Mouse (Mus musculus) liver, adult (tissue): Measurements from ENCODE around the gene Vav3.

Experiments used
- GATA4 ChIP-seq: IDR thresholded peaks from 2 replicates; pipeline ENCODE4 v1.6.1; 2014; ENCODE audit warnings: mild to moderate bottlenecking, low read length; ENCODE audit not compliant: insufficient replicate concordance

The Vav3 gene

GRCm38 (mm10) chr3:109568542-109569265, 228.3 kb downstream of the Vav3 start:
- TF ChIP-seq GATA4 = no peak

- TF ChIP-seq GATA4 = no peak
These were observed 231.0 kb downstream of the Vav3 start for GRCm38 (mm10) chr3:109571483-109571882.

DNA sequence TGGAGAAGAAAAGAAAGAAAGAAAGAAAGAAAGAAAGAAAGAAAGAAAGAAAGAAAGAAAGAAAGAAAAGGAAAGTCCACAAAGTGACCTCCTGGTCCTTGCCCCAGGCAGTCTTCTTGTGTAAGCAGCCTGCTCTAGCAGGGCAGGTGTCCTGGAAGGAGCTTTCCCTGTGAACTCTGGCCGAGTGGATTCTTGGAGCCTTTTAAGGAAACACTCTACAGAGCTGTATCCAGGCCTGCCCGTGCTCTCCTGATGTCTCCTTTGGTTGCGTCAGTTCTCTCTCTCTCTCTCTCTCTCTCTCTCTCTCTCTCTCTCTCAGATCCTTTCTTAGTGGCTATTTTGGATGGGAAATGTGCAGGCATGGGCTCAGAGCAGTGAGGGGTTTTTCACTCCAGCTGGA, 232.4 kb downstream of the Vav3 start:
- TF ChIP-seq GATA4 = no peak

- no peak for TF ChIP-seq GATA4
These were observed 233.2 kb downstream of the Vav3 start for GRCm38 (mm10) chr3:109573549-109574146.

- TF ChIP-seq GATA4 = no peak
These were observed 233.7 kb downstream of the Vav3 start for GRCm38 (mm10) chr3:109574161-109574560.

- no peak for TF ChIP-seq GATA4
These were observed 237.9 kb downstream of the Vav3 start for GRCm38 (mm10) chr3:109578347-109578746.

- no peak for TF ChIP-seq GATA4
These were observed 238.5 kb downstream of the Vav3 start for GRCm38 (mm10) chr3:109578983-109579382.

- TF ChIP-seq GATA4 = no peak
These were observed 245.5 kb downstream of the Vav3 start for GRCm38 (mm10) chr3:109585946-109586345.

GRCm38 (mm10) chr3:109592970-109593369, 252.5 kb downstream of the Vav3 start:
- TF ChIP-seq GATA4 = no peak

DNA sequence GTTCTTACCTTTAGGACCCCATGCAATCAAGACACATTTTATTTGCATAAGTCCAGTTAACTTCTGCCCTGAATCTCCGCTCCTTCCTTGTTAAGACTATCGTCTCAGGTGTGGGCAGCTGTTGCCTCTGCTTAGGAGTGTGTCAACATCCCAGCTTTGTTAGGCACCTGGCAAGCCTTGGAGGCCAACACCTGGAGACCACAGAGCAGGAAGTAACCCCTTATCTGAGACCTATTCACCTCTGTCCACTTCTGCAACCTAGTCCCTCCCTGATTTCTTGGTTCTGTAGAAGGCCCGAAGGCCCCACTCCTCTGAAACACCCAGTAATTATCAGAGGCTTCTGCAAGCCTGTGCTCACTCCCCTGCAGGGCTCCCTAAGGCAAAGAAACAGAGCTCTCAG, 255.6 kb downstream of the Vav3 start:
- no peak for TF ChIP-seq GATA4

GRCm38 (mm10) chr3:109600699-109601451, 260.4 kb downstream of the Vav3 start:
- TF ChIP-seq GATA4 = no peak

GRCm38 (mm10) chr3:109602753-109603152, 262.3 kb downstream of the Vav3 start:
- TF ChIP-seq GATA4 = no peak

DNA sequence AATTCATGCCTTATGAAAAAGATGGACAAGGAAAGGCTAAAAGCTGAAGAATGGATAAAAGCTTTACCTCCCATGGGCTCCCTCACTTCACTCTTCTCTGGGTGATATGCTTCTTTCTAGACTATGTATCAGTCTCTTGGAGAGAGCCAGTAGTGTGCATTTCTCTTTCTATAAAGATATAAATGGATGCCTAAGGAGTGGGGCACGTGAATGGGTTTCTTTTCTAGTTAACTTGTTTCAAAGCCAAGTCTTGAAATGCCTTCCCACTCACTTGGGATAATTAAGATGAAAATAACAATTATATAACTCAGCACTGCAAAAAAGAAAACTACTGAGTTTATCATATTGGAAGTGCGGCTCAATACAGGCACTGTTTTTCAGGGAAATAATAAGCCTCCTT, 265.7 kb downstream of the Vav3 start:
- no peak for TF ChIP-seq GATA4

GRCm38 (mm10) chr3:109621721-109622120, 281.3 kb downstream of the Vav3 start:
- TF ChIP-seq GATA4 = no peak

- no peak for TF ChIP-seq GATA4
These were observed 281.9 kb downstream of the Vav3 start for GRCm38 (mm10) chr3:109622361-109622760.

GRCm38 (mm10) chr3:109622816-109623215, 282.4 kb downstream of the Vav3 start:
- TF ChIP-seq GATA4 = no peak
